Mouse (Mus musculus) c-Kit-positive CD71-positive TER-119-negative erythroid progenitor cells, embryonic 14.5 days (primary cell): Measurements from ENCODE around the gene Gm1113.

Experiments used
- DNase-seq: peaks from one replicate; pipeline ENCODE4 v3.0.0-alpha.2; 2013; ENCODE audit warnings: low read depth

The Gm1113 gene

GRCm38 (mm10) chr9:35475394-35475793 lies 42.7 kb downstream of the Gm1113 start:
- no peak for DNase-seq

GRCm38 (mm10) chr9:35474104-35474724 lies 43.9 kb downstream of the Gm1113 start:
- no peak for DNase-seq

- DNase-seq = no peak
Measured at GRCm38 (mm10) chr9:35468913-35469312, 49.2 kb downstream of the Gm1113 start.

- DNase-seq = no peak
Measured at GRCm38 (mm10) chr9:35467264-35467817, 50.7 kb downstream of the Gm1113 start.

GRCm38 (mm10) chr9:35459594-35459993 lies 58.5 kb downstream of the Gm1113 start:
- DNase-seq = no peak
